Mouse (Mus musculus) large intestine, adult 2 months (tissue): ENCODE results near the gene Fbxw10. TPM values are rescaled to one million over a fixed set of nuclear protein-coding genes. Genes with fewer than 3 reads are reported as not detected.
A peak's percentile ranks its signal among the peaks of the same experiment; 100 is the strongest.

ENCODE experiments used
- DNase-seq: peaks from one replicate; pipeline ENCODE4 v3.0.0-alpha.2; 2012; ENCODE audit warnings: low read depth, low spot score
- WGBS: fragments of 180-500 bp; shearing (Covaris S2); methylation state at CpG from one replicate; pipeline ENCODE4 v1.1.7; 2018; 5-methylcytosine and 5-hydroxymethylcytosine counted together
- polyA plus RNA-seq: library from polyadenylated mRNA; depleted of rRNA; stranded (reverse); fragments of >200 nt; gene quantifications from 2 replicates; pipeline ENCODE4 v1.2.3, GENCODE M21; 2012; rRNA removed

Fbxw10 gene
- polyA plus RNA-seq, 1 experiment: 0.26 TPM

GRCm38 (mm10) chr11:62890796-62891195 lies 43.9 kb downstream of the Fbxw10 start:
- DNase-seq: no peak

GRCm38 (mm10) chr11:62891763-62892162 lies 44.9 kb downstream of the Fbxw10 start:
- 85% methylated on average over 11 of the region's 11 CpGs for WGBS
- no peak for DNase-seq

More at GRCm38 (mm10) chr11:62890796-62891195, 43.9 kb downstream of the Fbxw10 start:
- WGBS: 88% methylated on average over 4 of the region's 4 CpGs

- DNase-seq: peak; percentile 48
- 26% methylated on average over 12 of the region's 12 CpGs for WGBS
Observed at GRCm38 (mm10) chr11:62901699-62902323, 54.9 kb downstream of the Fbxw10 start.

GRCm38 (mm10) chr11:62903871-62904495 lies 57.1 kb downstream of the Fbxw10 start:
- WGBS: 28% methylated on average over 6 of the region's 6 CpGs
- no peak for DNase-seq

- DNase-seq: no peak
- 73% methylated on average over 3 of the region's 3 CpGs for WGBS
Observed at GRCm38 (mm10) chr11:62909720-62910306, 62.9 kb downstream of the Fbxw10 start.

GRCm38 (mm10) chr11:62911362-62911761 lies 64.5 kb downstream of the Fbxw10 start:
- DNase-seq: no peak
- WGBS: 56% methylated on average over 8 of the region's 8 CpGs

GRCm38 (mm10) chr11:62913141-62913540 lies 66.3 kb downstream of the Fbxw10 start:
- DNase-seq: no peak
- 91% methylated on average over 2 of the region's 2 CpGs for WGBS

- 58% methylated on average over 6 of the region's 6 CpGs for WGBS
- no peak for DNase-seq
Observed at GRCm38 (mm10) chr11:62914532-62914931, 67.7 kb downstream of the Fbxw10 start.

- 39% methylated on average over 2 of the region's 2 CpGs for WGBS
- DNase-seq: no peak
Observed at GRCm38 (mm10) chr11:62915486-62915885, 68.6 kb downstream of the Fbxw10 start.

- no peak for DNase-seq
- WGBS: 15% methylated on average over 2 of the region's 2 CpGs
Observed at GRCm38 (mm10) chr11:62916765-62917164, 69.9 kb downstream of the Fbxw10 start.

- 69% methylated on average over 6 of the region's 6 CpGs for WGBS
Observed at GRCm38 (mm10) chr11:62919946-62920742, 73.3 kb downstream of the Fbxw10 start.

GRCm38 (mm10) chr11:62920743-62921050 lies 73.8 kb downstream of the Fbxw10 start:
- WGBS: 26% methylated on average over 6 of the region's 6 CpGs
- DNase-seq: no peak

More at GRCm38 (mm10) chr11:62919946-62920742, 73.3 kb downstream of the Fbxw10 start:
- no peak for DNase-seq

- WGBS: 37% methylated on average over 25 of the region's 25 CpGs
- peak; percentile 89 for DNase-seq
Observed at GRCm38 (mm10) chr11:62921052-62921977, 74.4 kb downstream of the Fbxw10 start.

- 76% methylated on average over 6 of the region's 6 CpGs for WGBS
- DNase-seq: no peak
Observed at GRCm38 (mm10) chr11:62924091-62924761, 77.4 kb downstream of the Fbxw10 start.

Other genes starting within 250 kb of the Fbxw10 start
- gene Lrrc75a, start 198.5 kb upstream of the Fbxw10 start, polyA plus RNA-seq: 72.9 and 87.9 TPM in 2 replicates
- 36.1 and 46.8 TPM in 2 replicates for gene Mmgt2, start 198.4 kb upstream of the Fbxw10 start, polyA plus RNA-seq
- gene Zfp287, start 115.2 kb upstream of the Fbxw10 start, polyA plus RNA-seq: 0.78 and 1.3 TPM in 2 replicates
- not detected in 2 replicates for gene Gm10428, start 94.0 kb upstream of the Fbxw10 start, polyA plus RNA-seq
- gene Zfp286, start 57.6 kb upstream of the Fbxw10 start, polyA plus RNA-seq: 0.19 and 0.56 TPM in 2 replicates
- gene Trim16, start 26.8 kb upstream of the Fbxw10 start, polyA plus RNA-seq: 11.8 and 14.0 TPM in 2 replicates
- gene Tvp23b, start 32.4 kb downstream of the Fbxw10 start, polyA plus RNA-seq: 18.5 and 19.1 TPM in 2 replicates
- not detected in 2 replicates for gene Cdrt4, start 104.1 kb downstream of the Fbxw10 start, polyA plus RNA-seq
- not detected in 2 replicates for gene Tekt3, start 214.6 kb downstream of the Fbxw10 start, polyA plus RNA-seq